Mouse (Mus musculus) fibroblast of lung, adult 2 months (primary cell): ENCODE results near the gene Crispld2.

Source experiments
- DNase-seq: peaks from one replicate; pipeline ENCODE4 v3.0.0-alpha.2; 2011; ENCODE audit warnings: low read depth

Gene Crispld2

GRCm38 (mm10) chr8:120000461-120000860, 8.2 kb downstream of the Crispld2 start:
- DNase-seq = no peak

GRCm38 (mm10) chr8:120001712-120002111, 9.5 kb downstream of the Crispld2 start:
- DNase-seq = no peak

- no peak for DNase-seq
Observed at GRCm38 (mm10) chr8:120002348-120002747, 10.1 kb downstream of the Crispld2 start.

- DNase-seq = peak; percentile 48
Observed at GRCm38 (mm10) chr8:120004154-120004702, 12.0 kb downstream of the Crispld2 start.

- DNase-seq = no peak
Observed at GRCm38 (mm10) chr8:120004705-120005381, 12.6 kb downstream of the Crispld2 start.

GRCm38 (mm10) chr8:120006645-120007160, 14.5 kb downstream of the Crispld2 start:
- no peak for DNase-seq

- no peak for DNase-seq
Observed at GRCm38 (mm10) chr8:120007178-120007577, 14.9 kb downstream of the Crispld2 start.

- no peak for DNase-seq
Observed at GRCm38 (mm10) chr8:120009284-120009683, 17.0 kb downstream of the Crispld2 start.

GRCm38 (mm10) chr8:120012491-120012890, 20.3 kb downstream of the Crispld2 start:
- DNase-seq = no peak

- DNase-seq = no peak
Observed at GRCm38 (mm10) chr8:120012927-120013326, 20.7 kb downstream of the Crispld2 start.

GRCm38 (mm10) chr8:120014267-120015023, 22.2 kb downstream of the Crispld2 start:
- no peak for DNase-seq

- peak; percentile 76 for DNase-seq
Observed at GRCm38 (mm10) chr8:120015916-120016315, 23.7 kb downstream of the Crispld2 start.

GRCm38 (mm10) chr8:120016424-120016823, 24.2 kb downstream of the Crispld2 start:
- no peak for DNase-seq

- no peak for DNase-seq
Observed at GRCm38 (mm10) chr8:120017349-120017748, 25.1 kb downstream of the Crispld2 start.

GRCm38 (mm10) chr8:120017786-120018185, 25.5 kb downstream of the Crispld2 start:
- no peak for DNase-seq

- no peak for DNase-seq
Observed at GRCm38 (mm10) chr8:120018379-120018778, 26.1 kb downstream of the Crispld2 start.

GRCm38 (mm10) chr8:120019297-120019696, 27.1 kb downstream of the Crispld2 start:
- DNase-seq = no peak

- DNase-seq = no peak
Observed at GRCm38 (mm10) chr8:120020298-120020697, 28.1 kb downstream of the Crispld2 start.

- no peak for DNase-seq
Observed at GRCm38 (mm10) chr8:120026199-120026598, 34.0 kb downstream of the Crispld2 start.

- DNase-seq = no peak
Observed at GRCm38 (mm10) chr8:120026991-120027390, 34.8 kb downstream of the Crispld2 start.

- DNase-seq = no peak
Observed at GRCm38 (mm10) chr8:120030447-120030846, 38.2 kb downstream of the Crispld2 start.

- DNase-seq = peak; percentile 54
Observed at GRCm38 (mm10) chr8:120032549-120033208, 40.4 kb downstream of the Crispld2 start.
